Mouse (Mus musculus) small intestine, adult 2 months (tissue): ENCODE data around the gene Cd7.

Source experiments
- CTCF ChIP-seq: fragments of 200-500 bp; IDR thresholded peaks from 2 replicates; pipeline ENCODE4 v1.5.1; 2012; ENCODE audit warnings: low read depth, mild to moderate bottlenecking, control low read depth, inconsistent platforms, low read length, moderate library complexity, mixed read lengths; ENCODE audit not compliant: insufficient replicate concordance, insufficient read length; ENCODE audit errors: extremely low read depth
- POLR2A ChIP-seq: fragments of 200-500 bp; IDR thresholded peaks from 2 replicates; pipeline ENCODE4 v1.6.1; 2012; ENCODE audit warnings: low read depth, mild to moderate bottlenecking, control low read depth, inconsistent platforms, low read length, moderate library complexity

GRCm38 (mm10) chr11:121039302-121039701 is at the start of gene Cd7:
- TF ChIP-seq CTCF (no peak), POLR2A (no peak)
